Mouse (Mus musculus): Measurements from ENCODE around the gene Gpha2.

DNA sequence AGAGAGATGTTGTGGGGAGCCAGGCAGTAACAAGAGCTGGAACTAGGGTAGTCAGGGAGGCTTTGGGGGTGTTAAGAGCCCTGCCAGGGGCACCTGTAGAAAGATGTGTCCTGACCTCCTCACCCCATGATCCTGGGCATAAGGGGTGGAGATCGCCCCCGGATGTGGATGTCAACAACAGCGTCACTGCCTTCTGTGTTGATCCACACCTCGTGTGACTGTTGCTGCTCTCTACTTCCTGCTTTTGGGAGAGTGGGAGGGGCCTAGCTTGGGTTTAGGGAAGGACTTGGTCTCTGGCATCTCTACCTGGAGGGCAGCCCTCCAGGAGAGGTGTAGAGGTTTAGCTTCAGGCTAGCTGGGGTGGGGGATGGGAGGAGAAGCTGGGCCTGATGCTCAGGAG, 16.1 kb downstream of the Gpha2 start:
- TF ChIP-seq POLR2A (IDR thresholded peaks at IDR 0.05; ENCODE audit: borderline replicate concordance, insufficient read depth, low read length) (no peak), CTCF (IDR thresholded peaks at IDR 0.05; ENCODE audit: borderline replicate concordance, insufficient read depth, low read depth, low read length) (no peak)

Measured in cerebellum, adult 2 months (tissue).